Mouse (Mus musculus): ENCODE data around the gene Rbfox3. TPM values are rescaled to one million over a fixed set of nuclear protein-coding genes. Genes with fewer than 3 reads are reported as not detected.

The Rbfox3 gene
- polyA plus RNA-seq, 1 experiment from 2014 or later: 11.7 TPM

- H3K27ac ChIP-seq: no peak overlapping the region
- DNase-seq (ENCODE audit: low spot score): peak; percentile 13
- WGBS: 19% methylated on average over 5 of the region's 5 CpGs
- H3K4me1 ChIP-seq (replicated peaks): peaks cover 7% of the 10 kb centered on the region
- no peaks in the 10 kb centered on the region for H3K9me3 ChIP-seq
- no peaks in the 10 kb centered on the region for H3K36me3 ChIP-seq
- H3K4me3 ChIP-seq: no peak overlapping the region
- H3K27me3 ChIP-seq (ENCODE audit: insufficient read depth, poor library complexity, severe bottlenecking): no peaks in the 10 kb centered on the region
Measured at GRCm38 (mm10) chr11:118648369-118648768, 263.0 kb downstream of the Rbfox3 start.

GRCm38 (mm10) chr11:118646864-118647263 is 264.5 kb downstream of the Rbfox3 start:
- no peaks in the 10 kb centered on the region for H3K36me3 ChIP-seq
- no peak overlapping the region for H3K27ac ChIP-seq
- no peak for DNase-seq (ENCODE audit: low spot score)
- H3K9me3 ChIP-seq: no peaks in the 10 kb centered on the region
- peaks cover 7% of the 10 kb centered on the region for H3K4me1 ChIP-seq (replicated peaks)
- whole genome bisulfite sequencing: 86% methylated on average over 3 of the region's 3 CpGs
- no peaks in the 10 kb centered on the region for H3K27me3 ChIP-seq (ENCODE audit: insufficient read depth, poor library complexity, severe bottlenecking)
- H3K4me3 ChIP-seq: no peak overlapping the region

GRCm38 (mm10) chr11:118645158-118645557 is 266.2 kb downstream of the Rbfox3 start:
- no peak overlapping the region for H3K4me3 ChIP-seq
- H3K4me1 ChIP-seq (replicated peaks): no peaks in the 10 kb centered on the region
- WGBS: 92% methylated on average over 3 of the region's 3 CpGs
- no peaks in the 10 kb centered on the region for H3K9me3 ChIP-seq
- no peaks in the 10 kb centered on the region for H3K27me3 ChIP-seq (ENCODE audit: insufficient read depth, poor library complexity, severe bottlenecking)
- no peak overlapping the region for H3K27ac ChIP-seq
- H3K36me3 ChIP-seq: no peaks in the 10 kb centered on the region
- no peak for DNase-seq (ENCODE audit: low spot score)

- Histone ChIP-seq H3K4me1 (replicated peaks) (0 out of 2 replicates have a peak, but pooled peaks cover 4% of the 10 kb centered on the region), H3K27me3 (ENCODE audit: insufficient read depth, poor library complexity, severe bottlenecking) (no peaks in the 10 kb centered on the region), H3K9me3 (no peaks in the 10 kb centered on the region), H3K36me3 (no peaks in the 10 kb centered on the region), H3K4me3 (no peak overlapping the region), H3K27ac (no peak overlapping the region)
- WGBS: 91% methylated on average over 4 of the region's 4 CpGs
- DNase-seq (ENCODE audit: low spot score): no peak
Measured at GRCm38 (mm10) chr11:118640706-118641105, 270.7 kb downstream of the Rbfox3 start.

- 79% methylated on average over 10 of the region's 10 CpGs for WGBS
- 0 out of 2 replicates have a peak, but pooled peaks cover 4% of the 10 kb centered on the region for H3K4me1 ChIP-seq (replicated peaks)
Measured at GRCm38 (mm10) chr11:118637718-118638117, 273.7 kb downstream of the Rbfox3 start.

DNA sequence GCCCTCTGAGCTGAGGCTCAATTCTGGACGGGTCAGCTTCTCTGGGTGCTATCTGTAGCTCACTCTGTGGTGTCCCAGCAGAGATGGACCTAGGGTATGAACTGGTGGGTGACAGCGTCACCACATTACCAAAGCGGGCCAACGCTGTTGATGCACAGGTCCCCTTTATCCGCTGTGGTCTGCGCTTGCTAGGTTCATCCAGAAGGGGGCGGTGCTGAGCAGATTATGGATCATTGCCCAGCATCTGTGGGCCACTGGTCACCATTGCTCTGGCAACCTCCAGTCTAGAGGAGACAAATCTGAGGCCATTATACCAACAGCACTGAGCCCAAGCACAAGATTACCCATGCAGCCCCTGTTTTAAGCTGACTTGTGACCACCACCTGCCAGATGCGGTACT is 276.8 kb downstream of the Rbfox3 start:
- peak; percentile 52 for DNase-seq (ENCODE audit: low spot score)
- WGBS: 47% methylated on average over 8 of the region's 8 CpGs
- H3K9me3 ChIP-seq: no peaks in the 10 kb centered on the region
- no peak overlapping the region for H3K4me3 ChIP-seq
- no peaks in the 10 kb centered on the region for H3K36me3 ChIP-seq
- H3K27me3 ChIP-seq (ENCODE audit: insufficient read depth, poor library complexity, severe bottlenecking): no peaks in the 10 kb centered on the region; the same call in 1 of the 2 replicates
- H3K4me1 ChIP-seq (replicated peaks): 0 out of 2 replicates have a peak, but pooled peaks cover 4% of the 10 kb centered on the region
- H3K27ac ChIP-seq: no peak overlapping the region

More at GRCm38 (mm10) chr11:118637718-118638117, 273.7 kb downstream of the Rbfox3 start:
- no peak overlapping the region for H3K4me3 ChIP-seq
- no peak for DNase-seq (ENCODE audit: low spot score)
- H3K27me3 ChIP-seq (ENCODE audit: insufficient read depth, poor library complexity, severe bottlenecking): no peaks in the 10 kb centered on the region
- no peaks in the 10 kb centered on the region for H3K36me3 ChIP-seq
- H3K9me3 ChIP-seq: no peaks in the 10 kb centered on the region
- H3K27ac ChIP-seq: no peak overlapping the region

DNA sequence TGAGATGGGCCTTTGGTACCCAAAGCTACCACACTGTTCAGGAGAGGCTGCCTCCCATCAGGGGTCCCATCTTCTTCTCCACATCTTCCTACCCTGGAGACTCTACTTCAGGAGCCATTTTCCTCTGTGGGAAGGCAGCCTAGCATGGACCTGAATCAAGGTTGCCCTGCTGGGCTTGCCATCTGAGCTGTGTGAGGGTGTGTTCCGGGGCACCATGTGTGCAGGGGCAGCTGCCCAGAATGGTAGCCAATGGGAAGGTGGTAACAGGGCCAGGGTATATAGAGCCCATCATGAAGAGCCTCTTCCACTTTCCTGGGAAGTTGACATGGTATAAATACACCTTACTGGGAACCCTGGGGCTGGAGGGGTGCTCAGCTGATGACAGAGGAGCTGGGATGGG is 281.7 kb downstream of the Rbfox3 start:
- 85% methylated on average over 1 of the region's 1 CpGs for WGBS
- Histone ChIP-seq H3K27me3 (ENCODE audit: insufficient read depth, poor library complexity, severe bottlenecking) (no peaks in the 10 kb centered on the region; the same call in 1 of the 2 replicates), H3K27ac (no peak overlapping the region), H3K4me1 (replicated peaks) (peaks cover 26% of the 10 kb centered on the region), H3K9me3 (no peaks in the 10 kb centered on the region), H3K4me3 (no peak overlapping the region), H3K36me3 (no peaks in the 10 kb centered on the region)
- no peak for DNase-seq (ENCODE audit: low spot score)

GRCm38 (mm10) chr11:118627541-118627940 is 283.9 kb downstream of the Rbfox3 start:
- peak overlapping the region; percentile 19 for H3K27ac ChIP-seq
- no peak overlapping the region for H3K4me3 ChIP-seq
- no peaks in the 10 kb centered on the region for H3K36me3 ChIP-seq
- no peaks in the 10 kb centered on the region; the same call in 1 of the 2 replicates for H3K27me3 ChIP-seq (ENCODE audit: insufficient read depth, poor library complexity, severe bottlenecking)
- peaks cover 28% of the 10 kb centered on the region for H3K4me1 ChIP-seq (replicated peaks)
- DNase-seq (ENCODE audit: low spot score): no peak
- no peaks in the 10 kb centered on the region for H3K9me3 ChIP-seq
- 71% methylated on average over 5 of the region's 5 CpGs for WGBS

DNA sequence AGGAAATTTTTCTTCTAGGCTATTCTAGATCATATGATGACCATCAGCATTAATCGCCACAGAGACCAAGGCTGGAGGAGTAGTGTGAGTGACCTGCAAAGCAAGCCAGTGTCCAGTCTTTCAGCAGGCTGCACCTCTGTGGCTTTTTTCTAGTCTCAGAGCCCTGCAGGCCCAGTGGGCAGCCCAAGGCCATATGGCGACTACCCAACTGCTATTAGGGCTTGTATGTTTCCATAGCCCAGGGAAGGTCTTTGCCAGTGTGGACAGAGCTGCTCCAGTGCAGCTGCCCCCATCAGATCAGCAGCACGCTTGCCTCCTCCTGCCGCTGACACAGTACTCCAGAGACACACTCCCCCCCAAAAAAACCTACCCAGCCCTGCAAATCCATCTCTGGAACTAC is 290.5 kb downstream of the Rbfox3 start:
- 0 out of 2 replicates have a peak, but pooled peaks cover 4% of the 10 kb centered on the region for H3K4me1 ChIP-seq (replicated peaks)
- no peak for DNase-seq (ENCODE audit: low spot score)
- no peaks in the 10 kb centered on the region for H3K27me3 ChIP-seq (ENCODE audit: insufficient read depth, poor library complexity, severe bottlenecking)
- H3K4me3 ChIP-seq: no peak overlapping the region
- H3K27ac ChIP-seq: no peak overlapping the region
- no peaks in the 10 kb centered on the region for H3K36me3 ChIP-seq
- H3K9me3 ChIP-seq: no peaks in the 10 kb centered on the region
- whole genome bisulfite sequencing: 86% methylated on average over 4 of the region's 4 CpGs

- Histone ChIP-seq H3K27me3 (ENCODE audit: insufficient read depth, poor library complexity, severe bottlenecking) (peaks cover 23% of the 10 kb centered on the region), H3K27ac (no peak overlapping the region), H3K36me3 (no peaks in the 10 kb centered on the region), H3K9me3 (no peaks in the 10 kb centered on the region), H3K4me1 (replicated peaks) (peaks cover 15% of the 10 kb centered on the region), H3K4me3 (no peak overlapping the region)
- WGBS: 76% methylated on average over 4 of the region's 4 CpGs
- no peak for DNase-seq (ENCODE audit: low spot score)
Measured at GRCm38 (mm10) chr11:118614126-118614525, 297.3 kb downstream of the Rbfox3 start.

GRCm38 (mm10) chr11:118610128-118610527 is 301.3 kb downstream of the Rbfox3 start:
- peaks cover 15% of the 10 kb centered on the region for H3K4me1 ChIP-seq (replicated peaks)
- DNase-seq (ENCODE audit: low spot score): no peak
- peaks cover 25% of the 10 kb centered on the region for H3K27me3 ChIP-seq (ENCODE audit: insufficient read depth, poor library complexity, severe bottlenecking)
- no peak overlapping the region for H3K4me3 ChIP-seq
- no peaks in the 10 kb centered on the region for H3K9me3 ChIP-seq
- no peaks in the 10 kb centered on the region for H3K36me3 ChIP-seq
- WGBS: 3% methylated on average over 13 of the region's 14 CpGs
- no peak overlapping the region for H3K27ac ChIP-seq

DNA sequence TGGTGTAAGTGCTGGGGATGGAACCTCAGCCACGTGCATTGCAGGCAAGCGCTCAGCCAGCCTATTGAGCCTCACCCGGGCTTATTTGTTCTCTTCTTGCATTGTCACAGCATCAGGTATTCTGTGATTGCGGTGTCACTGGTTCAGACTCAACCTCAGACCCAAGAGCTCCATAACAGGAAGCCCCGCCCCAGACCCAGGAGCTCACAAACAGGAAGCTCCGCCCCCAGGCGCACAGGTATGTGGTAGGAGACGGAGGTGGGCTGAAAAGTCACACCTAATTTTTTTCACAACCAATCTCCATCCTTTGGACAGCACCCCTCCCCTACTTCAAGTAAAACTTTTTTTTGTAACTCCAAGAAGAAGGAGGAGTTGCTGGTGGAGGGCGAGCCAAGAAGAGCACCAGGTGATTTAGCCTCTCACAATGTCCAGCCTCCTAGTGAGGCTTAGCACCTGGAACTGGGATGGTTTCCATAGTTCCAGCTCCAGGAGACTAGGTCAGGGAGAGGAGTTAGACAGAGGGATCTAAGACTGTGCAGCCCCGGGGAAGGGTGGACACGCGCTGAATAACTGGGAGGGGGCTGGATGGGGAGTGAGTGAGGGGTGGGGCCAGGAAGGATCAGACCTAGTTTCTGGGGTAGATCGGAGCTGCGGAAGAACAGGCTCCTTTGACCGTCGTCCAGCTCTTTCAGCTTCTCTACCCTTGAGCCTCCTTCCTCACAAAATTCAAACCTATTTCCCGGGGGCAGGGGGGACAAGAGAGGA is 302.0 kb downstream of the Rbfox3 start:
- DNase-seq (ENCODE audit: low spot score): no peak
- H3K4me3 ChIP-seq: no peak overlapping the region
- H3K4me1 ChIP-seq (replicated peaks): peaks cover 18% of the 10 kb centered on the region
- H3K36me3 ChIP-seq: no peaks in the 10 kb centered on the region
- H3K27ac ChIP-seq: no peak overlapping the region
- 9% methylated on average over 17 of the region's 17 CpGs for WGBS
- no peaks in the 10 kb centered on the region for H3K9me3 ChIP-seq
- peaks cover 25% of the 10 kb centered on the region for H3K27me3 ChIP-seq (ENCODE audit: insufficient read depth, poor library complexity, severe bottlenecking)

DNA sequence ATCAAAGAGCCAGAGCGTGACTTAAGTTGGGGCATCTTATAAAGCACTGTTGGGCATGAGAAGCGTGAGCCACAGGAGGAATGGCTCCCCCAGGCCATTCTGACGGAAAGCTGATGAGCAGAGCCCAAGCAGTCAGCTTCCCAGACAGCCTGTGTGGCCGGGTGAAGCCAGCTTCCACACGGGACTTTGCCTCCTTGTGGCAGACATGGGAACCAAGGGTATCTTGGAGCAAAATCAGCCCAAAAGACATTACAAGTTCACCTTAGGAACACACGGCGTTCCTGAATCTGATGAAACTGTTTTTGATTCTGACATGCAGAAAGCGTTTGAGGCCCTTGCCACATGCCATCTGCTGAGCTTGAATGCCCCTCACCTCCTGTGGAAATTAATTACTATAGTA is 303.5 kb downstream of the Rbfox3 start:
- H3K4me3 ChIP-seq: no peak overlapping the region
- peaks cover 31% of the 10 kb centered on the region for H3K27me3 ChIP-seq (ENCODE audit: insufficient read depth, poor library complexity, severe bottlenecking)
- H3K27ac ChIP-seq: no peak overlapping the region
- no peaks in the 10 kb centered on the region for H3K9me3 ChIP-seq
- WGBS: 57% methylated on average over 8 of the region's 8 CpGs
- peaks cover 28% of the 10 kb centered on the region for H3K4me1 ChIP-seq (replicated peaks)
- H3K36me3 ChIP-seq: no peaks in the 10 kb centered on the region
- no peak for DNase-seq (ENCODE audit: low spot score)

Measured in hindbrain, embryonic 10.5 days (tissue).